Mouse (Mus musculus): ENCODE results near the gene Tagln2.

GRCm38 (mm10) chr1:172481111-172481510 lies 18.7 kb upstream of the Tagln2 start:
- TF ChIP-seq POLR2A (IDR thresholded peaks at IDR 0.05; ENCODE audit: control insufficient read depth in 1 of 2, insufficient read depth in 1 of 2, low read depth in 1 of 2, low read length in 2 of 2, poor library complexity in 1 of 2) = no peak
- no peak for TF ChIP-seq EP300 (IDR thresholded peaks at IDR 0.05; ENCODE audit: low read depth in 1 of 2, low read length in 2 of 2)
- no peak for TF ChIP-seq CTCF (IDR thresholded peaks at IDR 0.05 in 2 of 3, conservative IDR thresholded peaks at IDR 0.05 in 1 of 3; ENCODE audit: control insufficient read depth in 1 of 3, insufficient read depth in 1 of 3, low read depth in 2 of 3, low read length in 3 of 3, poor library complexity in 1 of 3, severe bottlenecking in 1 of 3)
- TF ChIP-seq NELFE (IDR thresholded peaks at IDR 0.05; ENCODE audit: low read depth, low read length) = no peak
- TF ChIP-seq MYC (IDR thresholded peaks at IDR 0.05; ENCODE audit: low read depth, low read length) = no peak

Data from MEL (cell line).